8 mouse cellular contexts compared by ENCODE assay signal in genomic region chr16:91010581-91011020, GRCm38 (mm10). TPM values are rescaled to one million over a fixed set of nuclear protein-coding genes. Genes with fewer than 3 reads are reported as not detected.
DNase-seq lines count a peak whose midpoint lies in the region; ATAC-seq and TF ChIP-seq lines count a peak whose summit lies in the region.

No protein-coding gene starts in this region.

- WGBS in kidney, postnatal 0 days = 0% methylated on average over 24 of the region's 42 CpGs
- 0% methylated on average over 41 of the region's 42 CpGs for WGBS in embryonic facial prominence, embryonic 11.5 days
- WGBS in intestine, embryonic 14.5 days = 0% methylated on average over 39 of the region's 42 CpGs
- under 1% methylated on average over 42 of the region's 42 CpGs for WGBS in midbrain, embryonic 13.5 days

- H3K9ac ChIP-seq in kidney, postnatal 0 days (ENCODE audit: low read depth, low read length) = peak overlapping the region; percentile 87
- peak overlapping the region; percentile 75 for H3K9ac ChIP-seq in embryonic facial prominence, embryonic 11.5 days (replicated peaks; ENCODE audit: low read length)
- H3K9ac ChIP-seq in intestine, embryonic 14.5 days (ENCODE audit: low read length) = peak overlapping the region; percentile 71
- peak overlapping the region; percentile 88 for H3K9ac ChIP-seq in midbrain, embryonic 13.5 days (replicated peaks)

- H3K27me3 ChIP-seq in kidney, postnatal 0 days (ENCODE audit: insufficient read depth, low read length) = no peaks in the 10 kb centered on the region
- no peaks in the 10 kb centered on the region for H3K27me3 ChIP-seq in embryonic facial prominence, embryonic 11.5 days (ENCODE audit: control insufficient read depth, insufficient read depth, low read length)
- H3K27me3 ChIP-seq in intestine, embryonic 14.5 days (replicated peaks; ENCODE audit: control insufficient read depth, insufficient read depth, low read length) = no peaks in the 10 kb centered on the region
- no peaks in the 10 kb centered on the region for H3K27me3 ChIP-seq in midbrain, embryonic 13.5 days

- peak overlapping the region; percentile 86 for H3K4me2 ChIP-seq in kidney, postnatal 0 days (ENCODE audit: low read length)
- H3K4me2 ChIP-seq in embryonic facial prominence, embryonic 11.5 days (ENCODE audit: low read depth, low read length) = peak overlapping the region; percentile 86
- peak overlapping the region; percentile 80 for H3K4me2 ChIP-seq in intestine, embryonic 14.5 days (ENCODE audit: low read length)
- peak overlapping the region; percentile 69 for H3K4me2 ChIP-seq in midbrain, embryonic 13.5 days (replicated peaks)

- H3K9me3 ChIP-seq in kidney, postnatal 0 days (replicated peaks; ENCODE audit: low read length) = no peaks in the 10 kb centered on the region
- no peaks in the 10 kb centered on the region for H3K9me3 ChIP-seq in embryonic facial prominence, embryonic 11.5 days (replicated peaks; ENCODE audit: control insufficient read depth, low read length)
- H3K9me3 ChIP-seq in intestine, embryonic 14.5 days (ENCODE audit: control insufficient read depth, low read length) = no peaks in the 10 kb centered on the region
- no peaks in the 10 kb centered on the region for H3K9me3 ChIP-seq in midbrain, embryonic 13.5 days

- no peak for ATAC-seq in kidney, postnatal 0 days (replicated peaks; ENCODE audit: low FRiP score, low read depth)
- peak; percentile 30 for ATAC-seq in embryonic facial prominence, embryonic 11.5 days (replicated peaks; ENCODE audit: insufficient number of reproducible peaks, low FRiP score, low TSS enrichment, low read depth)
- ATAC-seq in intestine, embryonic 14.5 days (replicated peaks; ENCODE audit: low FRiP score, low TSS enrichment, low read depth) = peak; percentile 80
- no peak for ATAC-seq in midbrain, embryonic 13.5 days

- no peak for DNase-seq in kidney, postnatal 0 days (ENCODE audit: low spot score)
- no peak for DNase-seq in kidney, adult 18-20 months
- DNase-seq in MEL-GATA-1-ER (ENCODE audit: extremely low read depth, low read depth) = peak; percentile 18
- no peak for DNase-seq in embryonic facial prominence, embryonic 11.5 days (ENCODE audit: low spot score)
- peak; percentile 85 for DNase-seq in intestine, embryonic 14.5 days (ENCODE audit: low spot score)
- DNase-seq in kidney, adult 8-10 months = no peak
- DNase-seq in adrenal gland, adult 8-10 months = no peak

- peak overlapping the region; percentile 75 for H3K4me3 ChIP-seq in kidney, postnatal 0 days (replicated peaks; ENCODE audit: low read depth, low read length)
- peak overlapping the region; percentile 86 for H3K4me3 ChIP-seq in embryonic facial prominence, embryonic 11.5 days (ENCODE audit: low read depth, low read length)
- H3K4me3 ChIP-seq in intestine, embryonic 14.5 days (ENCODE audit: low read depth, low read length) = peak overlapping the region; percentile 88
- H3K4me3 ChIP-seq in midbrain, embryonic 13.5 days (replicated peaks) = peak overlapping the region; percentile 89

- peaks cover 14% of the 10 kb centered on the region for H3K36me3 ChIP-seq in kidney, postnatal 0 days (ENCODE audit: insufficient read depth, low read length)
- H3K36me3 ChIP-seq in embryonic facial prominence, embryonic 11.5 days (replicated peaks; ENCODE audit: control insufficient read depth, insufficient read depth, low read depth, low read length) = no peaks in the 10 kb centered on the region
- peaks cover 24% of the 10 kb centered on the region for H3K36me3 ChIP-seq in intestine, embryonic 14.5 days (ENCODE audit: control insufficient read depth, insufficient read depth, low read length)
- H3K36me3 ChIP-seq in midbrain, embryonic 13.5 days = peaks cover 13% of the 10 kb centered on the region

- H3K27ac ChIP-seq in kidney, postnatal 0 days = peak overlapping the region; percentile 93
- H3K27ac ChIP-seq in embryonic facial prominence, embryonic 11.5 days (replicated peaks; ENCODE audit: low read depth, low read length) = no peak overlapping the region; the same call in 1 of the 2 replicates
- H3K27ac ChIP-seq in intestine, embryonic 14.5 days (ENCODE audit: low read depth) = peak overlapping the region; percentile 74
- H3K27ac ChIP-seq in midbrain, embryonic 13.5 days = peak overlapping the region; percentile 95

- TF ChIP-seq CTCF in kidney, postnatal 0 days (IDR thresholded peaks at IDR 0.05; ENCODE audit: low read depth) = no peak

- H3K4me1 ChIP-seq in kidney, postnatal 0 days (replicated peaks; ENCODE audit: insufficient read depth, low read length) = peaks cover 7% of the 10 kb centered on the region
- H3K4me1 ChIP-seq in embryonic facial prominence, embryonic 11.5 days (ENCODE audit: control insufficient read depth, insufficient read depth, low read length) = no peaks in the 10 kb centered on the region
- peaks cover 8% of the 10 kb centered on the region for H3K4me1 ChIP-seq in intestine, embryonic 14.5 days (replicated peaks; ENCODE audit: control insufficient read depth, insufficient read depth, low read length)
- H3K4me1 ChIP-seq in midbrain, embryonic 13.5 days (replicated peaks) = peaks cover 33% of the 10 kb centered on the region

RNA-seq across cellular contexts. Expression of gene Synj1, which starts 0.5 kb away (rescaled TPM):
- 10.0 and 11.9 TPM in 2 replicates for polyA plus RNA-seq in kidney, postnatal 0 days (2015; fragmentation: Nextera tagmentation; extraction: Ambion mirVana)
- 12.1 and 12.7 TPM in 2 replicates for polyA plus RNA-seq in embryonic facial prominence, embryonic 11.5 days (2014; fragmentation: Nextera tagmentation; extraction: Ambion mirVana)
- polyA plus RNA-seq in intestine, embryonic 14.5 days (2014; fragmentation: Nextera tagmentation; extraction: Ambion mirVana) = 15.2 and 18.1 TPM in 2 replicates
- polyA plus RNA-seq in midbrain, embryonic 13.5 days (2015; fragmentation: Nextera tagmentation; extraction: Ambion mirVana) = 33.6 and 38.0 TPM in 2 replicates
- total RNA-seq in adrenal gland, adult 8-10 months (2022) = 10 to 100 TPM; 53.0 to 72.0 (median 57.9) TPM

RNA-seq across cellular contexts. Expression of gene Paxbp1, which starts 33.7 kb away (rescaled TPM):
- polyA plus RNA-seq in kidney, postnatal 0 days (2015; fragmentation: Nextera tagmentation; extraction: Ambion mirVana) = 26.4 and 32.0 TPM in 2 replicates
- polyA plus RNA-seq in embryonic facial prominence, embryonic 11.5 days (2014; fragmentation: Nextera tagmentation; extraction: Ambion mirVana) = 79.8 and 84.3 TPM in 2 replicates
- 60.7 and 71.1 TPM in 2 replicates for polyA plus RNA-seq in intestine, embryonic 14.5 days (2014; fragmentation: Nextera tagmentation; extraction: Ambion mirVana)
- polyA plus RNA-seq in midbrain, embryonic 13.5 days (2015; fragmentation: Nextera tagmentation; extraction: Ambion mirVana) = 85.5 and 89.6 TPM in 2 replicates
- total RNA-seq in adrenal gland, adult 8-10 months (2022) = 10 to 100 TPM; 45.8 to 77.8 (median 53.7) TPM

Comparison
In these comparisons a context has a peak if more than half of its experiments do, and no peak if none do; other contexts are left out.
1. ATAC-seq: peak in embryonic facial prominence, embryonic 11.5 days (single experiment) and intestine, embryonic 14.5 days (single experiment); none in kidney, postnatal 0 days (single experiment) and midbrain, embryonic 13.5 days (single experiment).
2. DNase-seq: peak in MEL-GATA-1-ER (single experiment) and intestine, embryonic 14.5 days (single experiment); none in kidney, postnatal 0 days (single experiment), kidney, adult 18-20 months (single experiment), embryonic facial prominence, embryonic 11.5 days (single experiment), kidney, adult 8-10 months (0 of 2) and adrenal gland, adult 8-10 months (single experiment).
3. Peak in every context shown above with its lines, with median percentiles within 50 percentile points of each other: H3K4me2 ChIP-seq, H3K4me3 ChIP-seq and H3K9ac ChIP-seq.